In the genomic region with DNA sequence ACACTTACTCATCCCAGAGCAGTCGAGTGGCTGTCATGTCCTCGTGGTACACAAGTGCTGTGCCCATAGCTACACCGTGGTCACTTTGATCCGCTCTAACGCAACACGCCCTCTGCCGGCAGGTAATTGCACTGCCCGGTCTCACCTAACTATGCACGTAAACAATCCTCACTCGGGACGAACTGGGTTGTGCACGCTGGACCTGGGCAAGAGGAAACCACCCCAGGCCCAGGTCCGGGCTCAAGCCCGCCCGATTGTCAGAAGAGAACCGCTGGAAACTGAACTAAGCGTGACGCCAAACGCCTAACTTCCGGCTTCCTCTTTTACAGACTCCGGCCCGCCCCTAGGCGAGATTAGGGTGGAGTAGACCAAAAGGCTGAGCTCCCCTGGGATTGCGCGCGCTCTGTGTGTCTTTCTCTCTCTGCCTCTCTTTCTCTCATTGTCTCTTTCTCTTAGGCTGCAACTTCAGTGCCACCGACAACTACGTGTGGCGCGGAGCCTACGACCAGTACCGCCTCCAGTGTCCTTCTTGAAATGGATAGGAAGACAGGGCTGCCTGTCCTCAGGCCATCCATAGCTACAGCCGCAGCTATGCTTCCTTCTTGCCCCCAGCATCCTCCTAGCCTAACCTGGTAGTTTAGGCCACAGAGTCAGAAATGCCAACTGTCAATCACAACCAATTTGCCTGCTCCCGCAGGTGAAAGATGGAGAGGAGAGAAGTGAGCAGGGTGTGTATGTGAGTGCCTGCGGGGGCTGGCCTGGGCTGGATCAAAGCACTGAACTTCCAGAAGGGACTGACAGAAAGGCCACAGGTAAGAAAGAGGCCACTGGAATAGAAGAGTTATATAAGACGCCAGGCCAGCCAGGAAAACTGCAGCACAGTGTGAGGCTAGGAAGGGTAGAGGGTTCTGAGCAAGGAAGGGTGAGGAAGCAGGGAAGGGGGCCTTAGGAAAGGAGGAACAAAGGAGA, we compare ENCODE assay signal across 8 mouse cellular contexts. TPM values are rescaled to one million over a fixed set of nuclear protein-coding genes. Genes with fewer than 3 reads are reported as not detected.
DNase-seq lines count a peak whose midpoint lies in the region; ATAC-seq lines count a peak whose summit lies in the region.

A gene (minus strand): TSS at position 319 of the 969 bp plus-strand sequence.

- ATAC-seq in hindbrain, embryonic 15.5 days (ENCODE audit: low FRiP score, low read depth), result peak; percentile 84

- H3K27me3 ChIP-seq in hindbrain, embryonic 15.5 days, result no peaks in the 10 kb centered on the region

- peak within 1 kb of the TSS; percentile 54 for H3K9ac ChIP-seq in hindbrain, embryonic 15.5 days

- H3K4me2 ChIP-seq in hindbrain, embryonic 15.5 days, result peak within 1 kb of the TSS; percentile 84

- H3K36me3 ChIP-seq in hindbrain, embryonic 15.5 days, result 0 out of 2 replicates have a peak, but pooled peaks cover 3% of the 10 kb centered on the region

- WGBS in hindbrain, embryonic 15.5 days, result 3% methylated on average over 36 of the region's 36 CpGs

- no peaks in the 10 kb centered on the region for H3K9me3 ChIP-seq in hindbrain, embryonic 15.5 days

- H3K27ac ChIP-seq in hindbrain, embryonic 15.5 days (replicated peaks), result peak within 1 kb of the TSS; percentile 81

- DNase-seq in ZHBTc4 (ENCODE audit: low read depth, low spot score), result peak; percentile 88
- DNase-seq in cerebellum, postnatal 4 days (ENCODE audit: low spot score in 2 of 2), result peak; percentile 76 to 88
- peak; percentile 86 for DNase-seq in gastrocnemius, adult 18-20 months (ENCODE audit: low spot score)
- peak; percentile 78 for DNase-seq in left cerebral cortex, adult 11 months (ENCODE audit: low spot score)
- peak; percentile 92 for DNase-seq in lung, postnatal 36 days
- peak; percentile 89 for DNase-seq in retina, embryonic 14.5 days (ENCODE audit: low spot score)
- DNase-seq in thymus, postnatal 4 days, result peak; percentile 89

- H3K4me3 ChIP-seq in hindbrain, embryonic 15.5 days, result peak within 1 kb of the TSS; percentile 54

- peaks cover 23% of the 10 kb centered on the region for H3K4me1 ChIP-seq in hindbrain, embryonic 15.5 days (replicated peaks)

RNA-seq across cellular contexts. Expression of the gene that starts here (rescaled TPM):
- 1 to 10 TPM; 5.7 to 5.9 TPM for total RNA-seq in gastrocnemius, adult 18-20 months (2021)
- polyA plus RNA-seq in hindbrain, embryonic 15.5 days (2015; fragmentation: Nextera tagmentation; extraction: Ambion mirVana), result 25.3 and 27.6 TPM in 2 replicates

Comparison
In these comparisons a context has a peak if more than half of its experiments do, and no peak if none do; other contexts are left out.
1. Peak in every context shown above with its lines: DNase-seq, ATAC-seq, H3K4me3 ChIP-seq and H3K27ac ChIP-seq.